Mouse (Mus musculus): ENCODE measurements around the gene Lrrc51. TPM values are rescaled to one million over a fixed set of nuclear protein-coding genes. Genes with fewer than 3 reads are reported as not detected.
A peak's percentile ranks its signal among the peaks of the same experiment; 100 is the strongest.

The Lrrc51 gene
- polyA plus RNA-seq (2012; rRNA removed): 1.3 and 1.4 TPM in 2 replicates
- polyA plus RNA-seq (2014; fragmentation: Nextera tagmentation; extraction: Ambion mirVana): 1.8 and 2.1 TPM in 2 replicates

DNA sequence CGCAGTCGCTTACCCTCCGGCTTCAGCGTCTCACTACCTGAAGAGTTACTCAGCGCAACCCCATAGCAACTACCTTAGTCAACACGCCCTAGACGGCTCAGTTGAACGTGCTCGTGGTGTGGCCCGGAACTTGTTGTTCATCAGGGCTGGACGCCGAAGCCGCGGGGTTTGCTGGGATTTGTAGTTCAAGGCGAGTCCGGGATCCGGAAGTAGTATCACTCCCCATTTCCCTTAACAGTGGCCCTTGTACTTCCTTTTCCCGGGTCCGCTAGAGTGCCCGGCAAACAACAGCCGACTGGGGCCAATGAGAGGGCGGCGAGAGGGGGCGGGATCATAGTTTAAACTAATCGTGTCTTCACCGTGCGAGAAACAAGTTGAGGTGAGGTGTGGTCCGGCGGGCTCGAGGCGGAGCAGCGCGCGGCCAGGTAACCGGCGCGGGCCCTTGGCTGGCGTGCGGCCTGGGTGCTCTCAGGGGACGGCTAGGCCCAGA, at the start of gene Lrrc51, which contains the start of gene Numa1:
Gene Lrrc51 (minus strand): TSS at position 145 of the 490 bp plus-strand sequence.
Gene Numa1 (plus strand): TSS at position 361 of the 490 bp plus-strand sequence.
- peaks cover 16 to 18% of the 10 kb centered on the region in 2 experiments for H3K4me1 ChIP-seq (replicated peaks; ENCODE audit: control insufficient read depth in 2 of 2, insufficient read depth in 2 of 2, low read length in 1 of 2)
- H3K9ac ChIP-seq (replicated peaks): peak within 1 kb of the TSS; percentile 86
- peak within 1 kb of the TSS; percentile 96 for H3K4me2 ChIP-seq (ENCODE audit: low read depth)
- peaks cover 2% of the 10 kb centered on the region; the same call in 1 of the 2 replicates for H3K36me3 ChIP-seq (replicated peaks; ENCODE audit: control insufficient read depth, insufficient read depth, low read depth)
- H3K27ac ChIP-seq: peak within 1 kb of the TSS; percentile 92
- DNase-seq (ENCODE audit: low read depth in 3 of 3, low spot score in 3 of 3) (peak; percentile 98 to 99 (median 99)), ATAC-seq (ENCODE audit: insufficient read depth) (peak; percentile 98)
- H3K9me3 ChIP-seq (ENCODE audit: control insufficient read depth, low read length): no peaks in the 10 kb centered on the region
- peak within 1 kb of the TSS; percentile 73 to 92 for H3K4me3 ChIP-seq (ENCODE audit: insufficient read depth in 1 of 2, low read depth in 2 of 2, low read length in 2 of 2)
- H3K27me3 ChIP-seq (ENCODE audit: control insufficient read depth, insufficient read depth, low read length): no peaks in the 10 kb centered on the region
- TF ChIP-seq EP300 (IDR thresholded peaks at IDR 0.05; ENCODE audit: low read depth): no peak
- no peak for TF ChIP-seq CTCF (IDR thresholded peaks at IDR 0.05; ENCODE audit: low read depth)
- WGBS (ENCODE audit: insufficient replicate concordance): under 1% methylated on average over 40 of the region's 40 CpGs

DNA sequence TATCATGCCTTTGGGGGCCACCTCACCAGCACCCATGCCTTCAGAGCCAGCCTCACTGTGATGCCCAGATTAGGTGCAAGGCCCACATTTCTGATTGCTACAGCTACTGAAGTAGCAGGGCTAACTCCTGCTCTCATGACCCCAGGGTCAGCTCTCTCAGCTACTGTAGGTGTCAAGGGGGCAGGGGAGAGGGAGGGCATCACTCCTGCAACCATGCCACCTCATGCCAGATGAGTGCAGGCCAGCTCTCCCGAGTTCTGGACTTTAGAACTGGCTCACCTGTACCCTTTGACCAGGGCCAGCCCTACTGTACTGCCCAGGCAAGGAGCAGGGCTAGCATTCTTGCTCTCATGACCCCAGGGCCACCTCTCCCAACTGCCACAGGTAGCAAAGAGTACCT, 49.0 kb upstream of the Lrrc51 start:
- Histone ChIP-seq H3K4me1 (replicated peaks; ENCODE audit: control insufficient read depth in 2 of 2, insufficient read depth in 2 of 2, low read length in 1 of 2) (no peaks in the 10 kb centered on the region), H3K36me3 (replicated peaks; ENCODE audit: control insufficient read depth, insufficient read depth, low read depth) (peaks cover 21% of the 10 kb centered on the region), H3K27ac (no peak overlapping the region), H3K27me3 (ENCODE audit: control insufficient read depth, insufficient read depth, low read length) (no peaks in the 10 kb centered on the region), H3K9me3 (ENCODE audit: control insufficient read depth, low read length) (no peaks in the 10 kb centered on the region), H3K4me3 (ENCODE audit: insufficient read depth in 1 of 2, low read depth in 2 of 2, low read length in 2 of 2) (no peak overlapping the region), H3K9ac (replicated peaks) (no peak overlapping the region), H3K4me2 (ENCODE audit: low read depth) (no peak overlapping the region)
- ATAC-seq (ENCODE audit: insufficient read depth) (no peak; the same call in 1 of the 2 replicates), DNase-seq (ENCODE audit: low read depth in 3 of 3, low spot score in 3 of 3) (no peak)
- WGBS (ENCODE audit: insufficient replicate concordance): 72% methylated on average over 1 of the region's 1 CpGs
- TF ChIP-seq EP300 (IDR thresholded peaks at IDR 0.05; ENCODE audit: low read depth): no peak
- no peak for TF ChIP-seq CTCF (IDR thresholded peaks at IDR 0.05; ENCODE audit: low read depth)

DNA sequence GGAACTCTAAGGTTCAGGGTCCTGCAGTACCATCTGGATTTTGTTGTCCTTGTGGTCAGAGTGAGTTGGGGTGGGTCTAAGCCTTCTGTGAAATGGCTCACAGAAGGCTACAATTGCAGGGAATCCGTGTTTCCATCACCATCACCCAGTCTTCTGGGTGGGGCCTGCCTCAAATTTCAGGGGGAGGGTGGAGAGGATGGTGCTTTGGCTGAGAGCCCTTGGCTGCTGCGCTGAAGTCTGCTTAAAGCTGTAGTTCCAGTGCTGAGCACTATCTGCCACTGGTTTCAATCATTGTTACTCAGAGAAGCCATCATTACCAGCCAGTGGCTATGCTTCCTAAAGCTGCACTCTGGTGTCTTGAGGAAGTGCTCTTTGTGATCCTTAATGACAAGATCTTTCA, 40.8 kb upstream of the Lrrc51 start:
- no peaks in the 10 kb centered on the region for H3K27me3 ChIP-seq (ENCODE audit: control insufficient read depth, insufficient read depth, low read length)
- WGBS (ENCODE audit: insufficient replicate concordance): 62% methylated on average over 2 of the region's 2 CpGs
- no peak overlapping the region for H3K9ac ChIP-seq (replicated peaks)
- TF ChIP-seq CTCF (IDR thresholded peaks at IDR 0.05; ENCODE audit: low read depth): no peak
- no peak for TF ChIP-seq EP300 (IDR thresholded peaks at IDR 0.05; ENCODE audit: low read depth)
- H3K9me3 ChIP-seq (ENCODE audit: control insufficient read depth, low read length): no peaks in the 10 kb centered on the region
- H3K4me1 ChIP-seq (replicated peaks; ENCODE audit: control insufficient read depth in 2 of 2, insufficient read depth in 2 of 2, low read length in 1 of 2): peaks cover 9 to 14% of the 10 kb centered on the region in 2 experiments
- no peak for ATAC-seq (ENCODE audit: insufficient read depth)
- H3K4me2 ChIP-seq (ENCODE audit: low read depth): no peak overlapping the region
- H3K27ac ChIP-seq: no peak overlapping the region
- DNase-seq (ENCODE audit: low read depth in 3 of 3, low spot score in 3 of 3): no peak
- H3K36me3 ChIP-seq (replicated peaks; ENCODE audit: control insufficient read depth, insufficient read depth, low read depth): peaks cover 3% of the 10 kb centered on the region; the same call in 1 of the 2 replicates
- H3K4me3 ChIP-seq (ENCODE audit: insufficient read depth in 1 of 2, low read depth in 2 of 2, low read length in 2 of 2): no peak overlapping the region

DNA sequence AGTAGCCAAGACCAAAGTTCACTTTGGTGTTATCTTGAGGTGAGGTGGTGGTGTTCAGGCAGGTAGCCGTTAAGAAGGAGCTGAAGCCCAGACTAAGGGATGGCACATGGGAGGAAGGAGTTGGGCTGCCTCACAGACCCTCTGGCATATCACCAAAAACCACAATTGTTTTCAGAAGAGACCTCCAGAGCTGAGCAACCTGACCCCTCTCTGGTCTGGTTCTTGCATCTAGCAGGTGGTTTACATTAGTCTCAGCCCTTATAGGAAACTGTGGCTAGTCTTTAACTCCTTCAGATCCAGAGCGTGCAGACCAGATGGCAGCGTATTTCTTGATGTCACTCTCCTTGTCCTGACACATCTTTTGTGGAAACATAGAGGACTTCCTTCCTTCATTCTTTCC, 40.0 kb upstream of the Lrrc51 start:
- Histone ChIP-seq H3K27me3 (ENCODE audit: control insufficient read depth, insufficient read depth, low read length) (no peaks in the 10 kb centered on the region), H3K36me3 (replicated peaks; ENCODE audit: control insufficient read depth, insufficient read depth, low read depth) (no peaks in the 10 kb centered on the region; the same call in 1 of the 2 replicates), H3K9me3 (ENCODE audit: control insufficient read depth, low read length) (no peaks in the 10 kb centered on the region), H3K4me1 (replicated peaks; ENCODE audit: control insufficient read depth in 2 of 2, insufficient read depth in 2 of 2, low read length in 1 of 2) (peaks cover 14 to 20% of the 10 kb centered on the region in 2 experiments), H3K9ac (replicated peaks) (no peak overlapping the region), H3K4me3 (ENCODE audit: insufficient read depth in 1 of 2, low read depth in 2 of 2, low read length in 2 of 2) (no peak overlapping the region), H3K27ac (no peak overlapping the region), H3K4me2 (ENCODE audit: low read depth) (no peak overlapping the region)
- 66% methylated on average over 3 of the region's 3 CpGs for WGBS (ENCODE audit: insufficient replicate concordance)
- TF ChIP-seq CTCF (IDR thresholded peaks at IDR 0.05; ENCODE audit: low read depth): no peak
- TF ChIP-seq EP300 (IDR thresholded peaks at IDR 0.05; ENCODE audit: low read depth): no peak
- ATAC-seq (ENCODE audit: insufficient read depth) (no peak), DNase-seq (ENCODE audit: low read depth in 3 of 3, low spot score in 3 of 3) (no peak)

DNA sequence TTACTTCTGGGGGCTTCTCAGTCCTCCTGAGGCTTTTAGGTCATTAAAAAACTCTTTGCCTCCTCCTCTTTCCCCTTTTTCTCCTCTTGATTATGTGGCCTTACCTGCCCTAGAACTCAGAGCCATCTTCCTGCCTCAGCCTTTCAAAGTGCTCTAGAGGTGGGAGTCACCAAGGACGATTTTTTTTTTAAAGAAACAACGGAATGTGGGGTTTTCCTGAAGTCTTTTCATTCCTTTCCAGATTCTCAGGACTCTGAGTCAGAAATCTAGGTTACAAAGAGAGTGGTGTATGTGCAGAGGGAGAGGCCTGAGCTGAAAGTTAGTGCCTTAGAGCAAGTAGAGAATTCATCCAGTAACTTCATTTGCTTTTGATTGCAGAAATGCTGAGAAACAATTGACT, 38.0 kb upstream of the Lrrc51 start:
- no peak overlapping the region; a peak in 1 of 4 replicates for H3K4me3 ChIP-seq (ENCODE audit: insufficient read depth in 1 of 2, low read depth in 2 of 2, low read length in 2 of 2)
- H3K36me3 ChIP-seq (replicated peaks; ENCODE audit: control insufficient read depth, insufficient read depth, low read depth): no peaks in the 10 kb centered on the region
- TF ChIP-seq EP300 (IDR thresholded peaks at IDR 0.05; ENCODE audit: low read depth) (no peak), CTCF (IDR thresholded peaks at IDR 0.05; ENCODE audit: low read depth) (no peak)
- H3K27ac ChIP-seq: no peak overlapping the region
- no peaks in the 10 kb centered on the region for H3K27me3 ChIP-seq (ENCODE audit: control insufficient read depth, insufficient read depth, low read length)
- H3K4me1 ChIP-seq (replicated peaks; ENCODE audit: control insufficient read depth in 2 of 2, insufficient read depth in 2 of 2, low read length in 1 of 2): peaks cover 15 to 25% of the 10 kb centered on the region in 2 experiments
- H3K9me3 ChIP-seq (ENCODE audit: control insufficient read depth, low read length): no peaks in the 10 kb centered on the region
- WGBS (ENCODE audit: insufficient replicate concordance): 44% methylated on average over 2 of the region's 2 CpGs
- peak overlapping the region; percentile 79 for H3K4me2 ChIP-seq (ENCODE audit: low read depth)
- no peak for DNase-seq (ENCODE audit: low read depth in 3 of 3, low spot score in 3 of 3)
- no peak overlapping the region; the same call in 1 of the 2 replicates for H3K9ac ChIP-seq (replicated peaks)
- ATAC-seq (ENCODE audit: insufficient read depth): no peak

All from liver, embryonic 14.5 days (tissue).